Mouse (Mus musculus) liver, adult 2 months (tissue): Measurements from ENCODE around the gene Scly.

Source experiments
- CTCF ChIP-seq: fragments of 200-500 bp; IDR thresholded peaks from 2 replicates; pipeline ENCODE4 v1.5.1; 2011; ENCODE audit warnings: low read depth, low read length, control low read depth
- POLR2A ChIP-seq: fragments of 200-500 bp; IDR thresholded peaks from 2 replicates; pipeline ENCODE4 v1.6.1; 2011; ENCODE audit warnings: low read length, control low read depth; ENCODE audit not compliant: insufficient read depth; ENCODE audit errors: extremely low read depth

DNA sequence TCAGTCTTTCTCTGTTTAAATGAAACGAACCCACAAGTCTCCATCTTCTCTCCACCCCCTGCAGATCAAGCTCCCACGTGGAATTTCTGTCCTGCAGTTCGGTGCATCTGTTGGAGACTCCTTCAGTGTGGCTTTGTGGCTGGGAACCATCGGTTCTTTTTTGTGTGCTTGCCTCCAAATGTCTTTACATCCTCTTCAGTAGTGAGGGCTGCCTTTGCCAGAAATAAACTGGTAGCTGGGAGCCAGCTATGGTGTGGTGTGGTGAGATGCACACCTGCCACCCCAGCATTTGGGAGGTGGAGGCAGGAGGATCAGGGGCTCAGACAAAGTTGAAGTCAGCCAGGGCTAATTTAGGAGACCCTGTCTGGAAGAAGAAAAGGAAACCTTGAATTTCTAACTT lies 34.0 kb downstream of the Scly start:
- TF ChIP-seq POLR2A (no peak), CTCF (no peak)
